Mouse (Mus musculus) G1E (cell line): ENCODE results near the gene Tbc1d4.

Experiments used
- CTCF ChIP-seq: IDR thresholded peaks from 2 replicates; pipeline ENCODE4 v1.5.1; 2012; ENCODE audit warnings: low read depth, low read length, inconsistent platforms, mixed read lengths
- TAL1 ChIP-seq: conservative IDR thresholded peaks from 2 replicates; pipeline ENCODE4 v1.6.1; 2012; ENCODE audit warnings: low read depth, low read length, inconsistent platforms, mixed read lengths

DNA sequence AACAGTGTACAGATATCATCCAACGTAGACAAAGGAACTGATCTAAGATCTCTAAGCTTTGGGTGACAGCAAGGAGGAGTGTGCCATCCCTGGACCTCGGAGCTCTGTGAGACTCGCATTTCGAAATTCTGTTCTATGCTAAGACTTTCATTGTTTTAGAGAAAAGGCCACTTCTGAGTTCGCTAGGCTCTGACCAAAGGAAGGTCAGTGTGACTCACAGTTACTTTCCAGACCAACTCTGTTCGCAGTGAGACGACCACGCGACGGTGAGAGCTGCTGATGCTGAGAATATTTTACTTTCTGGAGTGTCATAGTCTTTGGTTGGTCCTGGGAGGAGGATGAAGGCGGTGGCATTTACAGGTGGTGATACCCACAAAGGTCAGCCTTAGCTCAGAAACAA lies 142.5 kb downstream of the Tbc1d4 start:
- TF ChIP-seq CTCF: no peak
- TF ChIP-seq TAL1: no peak
